Mouse (Mus musculus): ENCODE data around the gene Kdf1. TPM values are rescaled to one million over a fixed set of nuclear protein-coding genes. Genes with fewer than 3 reads are reported as not detected.

Gene Kdf1
- polyA plus RNA-seq, 1 experiment = 0.06 TPM

- Histone ChIP-seq H3K4me3 (ENCODE audit: insufficient read depth, poor library complexity, severe bottlenecking) (peak within 1 kb of the TSS; percentile 76), H3K36me3 (ENCODE audit: control insufficient read depth, insufficient read depth) (peaks cover 10% of the 10 kb centered on the region), H3K79me3 (ENCODE audit: low read depth) (no peaks in the 10 kb centered on the region), H3K27me3 (ENCODE audit: control insufficient read depth, insufficient read depth, insufficient read length) (no peaks in the 10 kb centered on the region), H3ac (ENCODE audit: control insufficient read depth, insufficient read length, low read depth) (peak within 1 kb of the TSS; percentile 95), H3K79me2 (ENCODE audit: control insufficient read depth, insufficient read depth) (peaks cover 19% of the 10 kb centered on the region)
- no peak for TF ChIP-seq MYOG (IDR thresholded peaks at IDR 0.05; ENCODE audit: control insufficient read depth, extremely low read depth, insufficient read length)
- peak; percentile 98 for TF ChIP-seq USF1 (IDR thresholded peaks at IDR 0.05; ENCODE audit: low read depth)
- TF ChIP-seq CEBPB (IDR thresholded peaks at IDR 0.05; ENCODE audit: low read depth) = no peak
- peak; percentile 76 for TF ChIP-seq MAX (IDR thresholded peaks at IDR 0.05)
- no peak for TF ChIP-seq MYOD1 (IDR thresholded peaks at IDR 0.05; ENCODE audit: control insufficient read depth, insufficient read length, low read depth)
- TF ChIP-seq FOSL1 (IDR thresholded peaks at IDR 0.05; ENCODE audit: insufficient read depth, low read length, poor library complexity, severe bottlenecking) = no peak
- TF ChIP-seq CTCF (IDR thresholded peaks at IDR 0.05; ENCODE audit: control insufficient read depth, insufficient read depth, insufficient read length) = no peak
These were observed 55.5 kb downstream of the Kdf1 start, which contains the start of gene Gpatch3 for GRCm38 (mm10) chr4:133574070-133574842. TSS of gene Gpatch3 (plus strand) at chr4:133574745.

GRCm38 (mm10) chr4:133574843-133575202 lies 56.1 kb downstream of the Kdf1 start:
- Histone ChIP-seq H3ac (ENCODE audit: control insufficient read depth, insufficient read length, low read depth) (peak overlapping the region; percentile 95), H3K36me3 (ENCODE audit: control insufficient read depth, insufficient read depth) (peaks cover 12% of the 10 kb centered on the region), H3K79me3 (ENCODE audit: low read depth) (no peaks in the 10 kb centered on the region), H3K4me3 (ENCODE audit: insufficient read depth, poor library complexity, severe bottlenecking) (peak overlapping the region; percentile 76), H3K79me2 (ENCODE audit: control insufficient read depth, insufficient read depth) (peaks cover 19% of the 10 kb centered on the region), H3K27me3 (ENCODE audit: control insufficient read depth, insufficient read depth, insufficient read length) (no peaks in the 10 kb centered on the region)
- TF ChIP-seq FOSL1 (IDR thresholded peaks at IDR 0.05; ENCODE audit: insufficient read depth, low read length, poor library complexity, severe bottlenecking) = no peak
- TF ChIP-seq MYOD1 (IDR thresholded peaks at IDR 0.05; ENCODE audit: control insufficient read depth, insufficient read length, low read depth) = no peak
- no peak for TF ChIP-seq CTCF (IDR thresholded peaks at IDR 0.05; ENCODE audit: control insufficient read depth, insufficient read depth, insufficient read length)
- TF ChIP-seq CEBPB (IDR thresholded peaks at IDR 0.05; ENCODE audit: low read depth) = no peak
- TF ChIP-seq MAX (IDR thresholded peaks at IDR 0.05) = no peak
- no peak for TF ChIP-seq MYOG (IDR thresholded peaks at IDR 0.05; ENCODE audit: control insufficient read depth, extremely low read depth, insufficient read length)
- TF ChIP-seq USF1 (IDR thresholded peaks at IDR 0.05; ENCODE audit: low read depth) = no peak

DNA sequence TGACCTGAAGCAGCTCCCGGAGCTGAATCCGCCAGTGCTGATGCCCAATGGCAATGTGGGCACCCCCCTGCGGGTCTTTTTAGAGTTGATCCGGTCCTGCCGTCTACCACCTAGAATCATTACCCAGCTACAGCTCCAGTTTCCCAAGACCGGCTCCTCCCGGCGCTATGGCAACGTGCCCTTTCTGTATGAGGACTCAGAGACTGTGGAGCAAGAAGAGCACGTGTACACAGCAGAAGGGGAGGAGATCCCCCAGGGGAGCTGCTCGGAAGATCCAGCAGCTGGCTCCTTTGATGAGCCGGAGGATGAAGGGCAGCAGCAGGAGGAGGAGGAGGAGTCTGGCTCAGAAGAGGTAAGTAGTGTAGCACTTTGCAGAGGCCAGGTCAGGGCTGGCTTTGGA lies 59.2 kb downstream of the Kdf1 start:
- H3K79me2 ChIP-seq (ENCODE audit: control insufficient read depth, insufficient read depth) = peaks cover 19% of the 10 kb centered on the region
- H3K4me3 ChIP-seq (ENCODE audit: insufficient read depth, poor library complexity, severe bottlenecking) = no peak overlapping the region
- peaks cover 27% of the 10 kb centered on the region for H3K36me3 ChIP-seq (ENCODE audit: control insufficient read depth, insufficient read depth)
- H3K79me3 ChIP-seq (ENCODE audit: low read depth) = no peaks in the 10 kb centered on the region
- no peak for TF ChIP-seq MAX (IDR thresholded peaks at IDR 0.05)
- TF ChIP-seq CTCF (IDR thresholded peaks at IDR 0.05; ENCODE audit: control insufficient read depth, insufficient read depth, insufficient read length) = no peak
- no peak for TF ChIP-seq MYOG (IDR thresholded peaks at IDR 0.05; ENCODE audit: control insufficient read depth, extremely low read depth, insufficient read length)
- TF ChIP-seq CEBPB (IDR thresholded peaks at IDR 0.05; ENCODE audit: low read depth) = no peak
- no peak for TF ChIP-seq FOSL1 (IDR thresholded peaks at IDR 0.05; ENCODE audit: insufficient read depth, low read length, poor library complexity, severe bottlenecking)
- no peaks in the 10 kb centered on the region for H3K27me3 ChIP-seq (ENCODE audit: control insufficient read depth, insufficient read depth, insufficient read length)
- no peak overlapping the region for H3ac ChIP-seq (ENCODE audit: control insufficient read depth, insufficient read length, low read depth)

Small RNA genes lying within 50 kb of the gene (microRNA-seq; reads per million reads assigned to microRNA genes)
- not detected for gene Gm23158 (ENCODE audit: borderline microRNAs expressed)

Other genes with a start within 250 kb of the Kdf1 start
- gene Tmem222, start 241.2 kb upstream of the Kdf1 start, polyA plus RNA-seq (2012; fragmentation: generic; extraction: Trizol) = 65.3 TPM
- 19.6 TPM for gene Wdtc1, start 165.5 kb upstream of the Kdf1 start, polyA plus RNA-seq (2012; fragmentation: generic; extraction: Trizol)
- 19.4 TPM for gene Slc9a1, start 149.3 kb upstream of the Kdf1 start, polyA plus RNA-seq (2012; fragmentation: generic; extraction: Trizol)
- gene Tent5b, start 38.8 kb upstream of the Kdf1 start, polyA plus RNA-seq (2012; fragmentation: generic; extraction: Trizol) = 4.4 TPM
- 2.3 TPM for gene Trnp1, start 20.4 kb upstream of the Kdf1 start, polyA plus RNA-seq (2012; fragmentation: generic; extraction: Trizol)
- gene Nudc, start 27.0 kb downstream of the Kdf1 start, polyA plus RNA-seq (2012; fragmentation: generic; extraction: Trizol) = 267 TPM
- gene Nr0b2, start 34.4 kb downstream of the Kdf1 start, polyA plus RNA-seq (2012; fragmentation: generic; extraction: Trizol) = not detected
- 6.9 TPM for gene Gpatch3, start 55.8 kb downstream of the Kdf1 start, polyA plus RNA-seq (2012; fragmentation: generic; extraction: Trizol)
- gene Gpn2, start 65.4 kb downstream of the Kdf1 start, polyA plus RNA-seq (2012; fragmentation: generic; extraction: Trizol) = 44.1 TPM
- 0.54 TPM for gene Sfn, start 83.2 kb downstream of the Kdf1 start, polyA plus RNA-seq (2012; fragmentation: generic; extraction: Trizol)
- gene Zdhhc18, start 131.2 kb downstream of the Kdf1 start, polyA plus RNA-seq (2012; fragmentation: generic; extraction: Trizol) = 14.3 TPM
- gene Pigv, start 153.7 kb downstream of the Kdf1 start, polyA plus RNA-seq (2012; fragmentation: generic; extraction: Trizol) = 7.3 TPM
- gene Arid1a, start 237.8 kb downstream of the Kdf1 start, polyA plus RNA-seq (2012; fragmentation: generic; extraction: Trizol) = 24.7 TPM

Measured in C2C12 (cell line).